Mouse (Mus musculus) testis, adult 2 months (tissue): Measurements from ENCODE around the gene C6. TPM values are rescaled to one million over a fixed set of nuclear protein-coding genes. Genes with fewer than 3 reads are reported as not detected.

Source experiments
- H3K27ac ChIP-seq: fragments of 200-500 bp; 2 replicates; pipeline ENCODE4 v1.5.1; 2012; ENCODE audit warnings: low read depth, low read length; ENCODE audit not compliant: control insufficient read depth, insufficient read depth
- H3K27me3 ChIP-seq: fragments of 200-500 bp; 2 replicates; pipeline ENCODE4 v1.6.1; 2012; ENCODE audit warnings: mild to moderate bottlenecking, low read length, moderate library complexity; ENCODE audit not compliant: control insufficient read depth, insufficient read depth
- H3K36me3 ChIP-seq: fragments of 200-500 bp; 2 replicates; pipeline ENCODE4 v1.6.1; 2012; ENCODE audit warnings: mild to moderate bottlenecking, low read length; ENCODE audit not compliant: control insufficient read depth, insufficient read depth
- H3K4me1 ChIP-seq: fragments of 200-500 bp; 2 replicates; pipeline ENCODE4 v1.6.1; 2012; ENCODE audit warnings: low read length; ENCODE audit not compliant: control insufficient read depth, insufficient read depth
- H3K4me3 ChIP-seq: fragments of 200-500 bp; 2 replicates; pipeline ENCODE4 v1.5.1; 2012; ENCODE audit warnings: low read depth, mild to moderate bottlenecking, low read length, moderate library complexity, mixed read lengths; ENCODE audit not compliant: control insufficient read depth
- CTCF ChIP-seq: fragments of 200-500 bp; IDR thresholded peaks from 2 replicates; pipeline ENCODE4 v1.5.1; 2012; ENCODE audit warnings: low read depth, mild to moderate bottlenecking, inconsistent platforms, low read length, moderate library complexity; ENCODE audit not compliant: control insufficient read depth, insufficient read depth, insufficient replicate concordance
- POLR2A ChIP-seq: fragments of 200-500 bp; IDR thresholded peaks from 2 replicates; pipeline ENCODE4 v1.6.1; 2012; ENCODE audit warnings: low read depth, mild to moderate bottlenecking, inconsistent platforms, low read length, moderate library complexity; ENCODE audit not compliant: control insufficient read depth
- polyA plus RNA-seq: library from polyadenylated mRNA; depleted of rRNA; stranded (reverse); fragments of >200 nt; gene quantifications from 2 replicates; pipeline ENCODE4 v1.2.3, GENCODE M21; 2012

Gene C6
- polyA plus RNA-seq, 1 experiment = 0.91 TPM

DNA sequence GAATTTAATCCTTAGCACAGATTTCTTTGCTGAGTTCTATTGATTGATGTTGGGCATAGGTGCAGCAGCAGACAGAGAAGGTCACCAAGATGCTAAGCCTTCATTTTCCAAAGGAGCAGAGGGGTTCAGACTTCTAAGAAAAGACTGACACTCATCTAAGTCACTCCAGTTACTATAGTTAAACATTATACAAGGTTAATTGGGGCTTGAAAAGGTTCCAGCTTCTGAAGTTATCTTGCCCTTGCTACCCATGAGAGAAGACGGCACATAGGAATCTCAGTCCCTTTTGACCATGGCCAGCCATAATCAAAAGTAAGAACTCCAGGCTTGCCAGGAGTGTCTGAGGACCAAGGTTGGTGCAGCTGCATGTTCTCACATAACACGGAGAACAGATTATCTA is 77.3 kb downstream of the C6 start:
- Histone ChIP-seq H3K4me1 (no peaks in the 10 kb centered on the region), H3K4me3 (no peak overlapping the region), H3K27ac (no peak overlapping the region), H3K36me3 (no peaks in the 10 kb centered on the region), H3K27me3 (no peaks in the 10 kb centered on the region)
- TF ChIP-seq POLR2A (no peak), CTCF (no peak)

DNA sequence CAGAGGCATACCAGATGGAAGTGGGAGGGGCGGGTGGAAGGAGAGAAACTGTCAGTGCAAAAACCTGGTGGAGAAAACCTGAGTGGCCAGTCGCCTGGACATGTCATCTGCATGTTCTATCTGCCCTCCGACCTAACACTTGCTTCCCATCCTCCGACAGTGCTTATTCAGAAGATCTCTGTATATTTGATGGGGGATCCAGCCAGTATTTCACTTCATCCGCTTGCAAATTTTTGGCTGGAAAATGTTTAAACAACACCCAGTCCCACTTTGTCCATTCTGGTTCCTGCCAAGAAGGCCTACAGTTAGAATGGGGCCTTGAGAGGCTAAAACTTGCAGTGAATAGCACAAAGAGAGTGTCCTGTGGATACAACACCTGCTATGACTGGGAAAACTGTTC is 81.2 kb downstream of the C6 start:
- TF ChIP-seq CTCF = no peak
- no peak for TF ChIP-seq POLR2A
- Histone ChIP-seq H3K27me3 (no peaks in the 10 kb centered on the region), H3K4me1 (no peaks in the 10 kb centered on the region), H3K36me3 (no peaks in the 10 kb centered on the region), H3K27ac (no peak overlapping the region), H3K4me3 (no peak overlapping the region)

DNA sequence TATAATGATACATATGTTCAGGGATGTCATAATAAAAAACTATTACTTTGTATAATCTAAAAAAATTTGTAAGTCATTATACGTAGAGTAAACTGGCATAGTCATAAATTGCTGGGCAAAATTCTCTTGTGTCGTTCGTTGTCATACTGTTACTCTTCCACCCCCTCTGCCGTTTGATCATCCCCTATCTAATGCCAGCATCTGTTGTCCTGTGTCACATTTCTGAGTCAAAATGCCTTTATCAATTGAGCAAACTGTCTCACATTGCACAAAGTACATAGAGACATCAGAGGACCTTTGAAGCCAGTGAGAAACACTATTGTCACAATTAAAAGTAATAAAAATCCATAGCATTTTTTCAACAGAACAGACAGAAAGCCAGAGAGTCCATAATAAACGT is 88.0 kb downstream of the C6 start:
- TF ChIP-seq CTCF (no peak), POLR2A (no peak)
- Histone ChIP-seq H3K4me1 (no peaks in the 10 kb centered on the region), H3K4me3 (no peak overlapping the region), H3K36me3 (no peaks in the 10 kb centered on the region), H3K27ac (no peak overlapping the region), H3K27me3 (no peaks in the 10 kb centered on the region)

DNA sequence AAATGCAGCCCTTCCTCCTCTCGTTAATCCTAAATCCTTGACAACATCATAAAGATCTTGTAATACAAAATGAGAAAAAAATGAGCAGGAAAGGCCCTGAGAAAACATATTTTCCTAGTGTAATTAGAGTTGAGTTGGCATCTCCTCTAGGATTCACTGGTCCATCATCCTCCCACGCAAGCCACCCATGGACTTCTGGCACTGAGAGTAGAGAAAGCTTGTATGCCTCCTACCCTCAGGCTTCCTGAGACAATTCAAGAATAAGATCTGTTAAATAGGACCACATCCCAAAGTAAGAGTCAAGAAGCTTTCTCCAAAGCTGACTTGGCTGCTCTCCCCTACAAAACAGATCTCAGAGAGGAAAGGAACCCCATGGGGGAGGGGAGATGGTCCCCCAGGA is 88.7 kb downstream of the C6 start:
- no peaks in the 10 kb centered on the region for H3K4me1 ChIP-seq
- no peaks in the 10 kb centered on the region for H3K27me3 ChIP-seq
- no peaks in the 10 kb centered on the region for H3K36me3 ChIP-seq
- H3K27ac ChIP-seq = no peak overlapping the region
- TF ChIP-seq POLR2A (no peak), CTCF (no peak)
- H3K4me3 ChIP-seq = no peak overlapping the region

DNA sequence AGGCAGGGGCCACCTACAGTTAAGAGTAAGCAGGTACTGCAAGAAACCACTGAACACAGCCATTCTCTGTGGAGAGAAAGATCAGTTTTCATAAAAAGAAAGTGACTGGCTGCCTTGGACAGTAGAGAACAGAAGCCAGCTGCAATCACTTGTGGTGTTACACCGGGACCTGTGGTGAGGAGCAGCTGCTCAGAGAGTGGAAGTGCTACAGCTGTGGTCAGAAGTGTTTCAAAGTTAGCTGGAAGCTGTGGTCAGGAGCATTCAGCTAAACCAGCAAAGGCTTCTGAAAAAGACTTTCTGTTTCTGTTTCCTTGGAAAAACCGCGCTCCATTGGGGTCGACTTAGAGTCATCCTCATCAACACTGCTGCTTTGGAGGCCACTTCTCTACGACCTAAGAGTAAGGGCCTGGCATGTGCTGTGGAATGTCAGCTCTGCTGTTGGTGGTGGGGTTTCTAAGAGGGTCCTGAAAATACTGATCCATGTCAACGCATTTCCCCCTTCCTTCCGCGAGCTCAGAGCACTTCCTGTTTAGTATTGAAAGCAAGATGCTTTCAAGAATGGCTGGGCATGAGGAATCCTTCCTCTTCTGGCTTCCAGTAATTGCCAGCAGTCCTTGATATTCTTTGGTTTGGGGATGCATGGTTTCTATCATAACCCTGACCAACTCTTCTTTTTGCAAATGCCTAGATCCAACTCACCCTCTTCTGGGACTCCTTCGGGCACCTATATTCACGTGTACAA is 89.9 kb downstream of the C6 start:
- H3K4me3 ChIP-seq = no peak overlapping the region
- H3K27ac ChIP-seq = no peak overlapping the region; the same call in 1 of the 2 replicates
- no peak for TF ChIP-seq CTCF
- TF ChIP-seq POLR2A = no peak
- H3K27me3 ChIP-seq = no peaks in the 10 kb centered on the region
- H3K36me3 ChIP-seq = no peaks in the 10 kb centered on the region
- H3K4me1 ChIP-seq = no peaks in the 10 kb centered on the region

DNA sequence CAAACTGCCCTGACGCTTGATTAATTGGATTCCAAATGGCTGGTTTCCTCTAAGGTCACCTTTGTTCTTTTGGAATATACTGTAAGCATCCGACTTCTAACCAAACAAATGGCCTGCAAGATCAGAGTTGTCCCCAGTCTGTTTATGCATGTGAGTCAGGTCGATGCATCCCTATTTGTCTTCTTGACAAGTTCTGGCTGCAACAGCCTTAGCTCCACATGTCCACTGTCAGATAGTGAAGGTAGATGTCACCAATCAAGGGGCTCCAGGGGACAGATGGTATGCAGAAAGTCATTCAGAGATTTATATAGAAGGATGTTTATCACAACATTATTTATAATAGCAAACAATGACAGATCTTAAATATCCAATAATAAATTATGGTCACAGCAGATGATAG is 91.5 kb downstream of the C6 start:
- Histone ChIP-seq H3K4me1 (no peaks in the 10 kb centered on the region), H3K27me3 (no peaks in the 10 kb centered on the region), H3K36me3 (no peaks in the 10 kb centered on the region), H3K27ac (no peak overlapping the region), H3K4me3 (no peak overlapping the region)
- no peak for TF ChIP-seq CTCF
- TF ChIP-seq POLR2A = no peak

DNA sequence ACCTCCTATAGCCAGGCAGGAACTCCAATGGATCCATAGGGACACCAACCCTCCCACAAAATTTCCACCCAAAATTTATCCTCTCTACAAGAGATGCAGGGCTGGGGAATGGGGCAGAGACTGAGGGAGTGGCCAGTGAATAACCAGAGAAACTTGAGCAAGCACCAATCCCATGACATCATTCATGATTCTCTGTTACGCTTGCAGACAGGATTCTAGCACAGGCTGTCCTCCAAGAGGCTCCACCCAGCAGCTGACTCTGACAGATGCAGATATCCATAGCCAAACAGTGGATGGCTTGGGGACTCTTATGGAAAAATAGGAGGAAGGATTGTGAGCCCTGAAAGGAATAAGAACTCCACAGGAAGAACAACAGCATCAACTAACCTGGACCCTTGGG is 94.2 kb downstream of the C6 start:
- H3K4me1 ChIP-seq = no peaks in the 10 kb centered on the region
- no peak overlapping the region for H3K4me3 ChIP-seq
- no peaks in the 10 kb centered on the region for H3K27me3 ChIP-seq
- no peak for TF ChIP-seq CTCF
- H3K27ac ChIP-seq = no peak overlapping the region
- H3K36me3 ChIP-seq = no peaks in the 10 kb centered on the region
